Mouse (Mus musculus) limb, embryonic 14.5 days (tissue): ENCODE measurements around the gene Ddb1. TPM values are rescaled to one million over a fixed set of nuclear protein-coding genes. Genes with fewer than 3 reads are reported as not detected.

Experiments used
- ATAC-seq: fragments of 200-750 bp; cut with Nextera tagmentation; 2 replicates; pipeline ENCODE4 v1.8.0; 2017; ENCODE audit warnings: low read depth, moderate number of reproducible peaks, moderate TSS enrichment; ENCODE audit not compliant: low FRiP score
- DNase-seq: peaks from one replicate; pipeline ENCODE4 v3.0.0-alpha.2; 2015; ENCODE audit warnings: low spot score
- H3K27ac ChIP-seq: fragments of 300-500 bp; sonication (generic); replicated peaks from 2 replicates; pipeline ENCODE4 v1.5.1; 2014; ENCODE audit warnings: low read depth, mild to moderate bottlenecking, low read length, moderate library complexity, mixed read lengths
- H3K27me3 ChIP-seq: fragments of 300-500 bp; sonication (generic); 2 replicates; pipeline ENCODE4 v1.6.1; 2014; ENCODE audit warnings: low read length, mixed read lengths; ENCODE audit not compliant: control insufficient read depth, insufficient read depth
- H3K36me3 ChIP-seq: fragments of 300-500 bp; sonication (generic); 2 replicates; pipeline ENCODE4 v1.6.1; 2014; ENCODE audit warnings: mild to moderate bottlenecking, low read length, moderate library complexity, mixed read lengths; ENCODE audit not compliant: control insufficient read depth, insufficient read depth
- H3K4me1 ChIP-seq: fragments of 300-500 bp; sonication (generic); 2 replicates; pipeline ENCODE4 v1.6.1; 2014; ENCODE audit warnings: antibody characterized with exemption, low read length, mixed read lengths; ENCODE audit not compliant: control insufficient read depth, insufficient read depth
- H3K4me2 ChIP-seq: fragments of 300-500 bp; sonication (generic); replicated peaks from 2 replicates; pipeline ENCODE4 v1.6.1; 2014; ENCODE audit warnings: low read depth, mild to moderate bottlenecking, low read length, moderate library complexity; ENCODE audit not compliant: severe bottlenecking
- H3K4me3 ChIP-seq: fragments of 300-500 bp; sonication (generic); replicated peaks from 2 replicates; pipeline ENCODE4 v1.5.1; 2014; ENCODE audit warnings: low read length
- H3K9ac ChIP-seq: fragments of 300-500 bp; sonication (generic); 2 replicates; pipeline ENCODE4 v1.6.1; 2014; ENCODE audit warnings: mild to moderate bottlenecking, low read depth, low read length, moderate library complexity; ENCODE audit not compliant: severe bottlenecking
- H3K9me3 ChIP-seq: fragments of 300-500 bp; sonication (generic); 2 replicates; pipeline ENCODE4 v1.6.1; 2016; ENCODE audit warnings: low read length; ENCODE audit not compliant: control insufficient read depth
- POLR2A ChIP-seq: fragments of 200-500 bp; IDR thresholded peaks from 2 replicates; pipeline ENCODE4 v1.8.0; 2012; ENCODE audit warnings: inconsistent platforms, mild to moderate bottlenecking, moderate library complexity, borderline replicate concordance; ENCODE audit not compliant: insufficient read depth, insufficient read length; ENCODE audit errors: extremely low read depth
- WGBS: fragments of 180-500 bp; shearing (Covaris S2); extraction: QIAGEN DNeasy Blood & Tissue Kit; methylation state at CpG from one replicate; pipeline ENCODE4 v1.1.7; 2014; 5-methylcytosine and 5-hydroxymethylcytosine counted together
- polyA plus RNA-seq, 2 experiments: library from polyadenylated mRNA; depleted of rRNA in 1 of 2; stranded (reverse) in 1 of 2; unstranded in 1 of 2; fragments of >200 nt; fragmentation: Nextera tagmentation in 1 of 2; extraction: Ambion mirVana in 1 of 2; gene quantifications; 2 replicates each; pipeline versions ENCODE4 v1.2.1 to v1.2.3; 2012 to 2014

Gene Ddb1
- polyA plus RNA-seq, 2 experiments = 346 to 358 TPM

DNA sequence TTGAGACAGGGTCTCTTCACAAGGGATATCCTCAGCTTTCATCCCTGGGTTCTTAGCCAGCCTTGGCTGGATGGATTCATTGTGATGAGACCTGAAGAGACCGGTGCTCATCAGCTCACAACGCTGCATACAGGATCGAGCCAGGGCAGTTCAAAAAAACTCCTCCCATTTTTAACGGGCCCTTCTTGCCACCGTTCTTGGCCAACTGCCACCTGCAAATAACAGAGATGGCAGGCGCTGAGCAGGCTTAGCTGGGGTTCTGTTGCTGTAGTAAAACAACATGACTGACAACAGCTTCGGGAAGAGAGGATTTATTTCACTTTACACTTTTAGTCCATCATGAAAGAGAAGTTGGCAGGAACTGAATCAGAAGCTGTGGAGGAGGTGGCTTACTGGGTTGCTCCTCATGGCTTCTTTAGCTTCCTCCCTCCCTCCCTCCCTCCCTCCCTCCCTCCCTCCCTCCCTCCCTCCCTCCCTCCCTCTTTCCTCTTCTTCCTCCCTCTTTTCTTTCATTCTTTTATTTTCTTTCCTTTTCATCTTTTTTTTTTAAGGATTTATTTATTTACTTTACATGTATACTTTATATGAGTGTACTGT lies 21.5 kb upstream of the Ddb1 start:
- no peaks in the 10 kb centered on the region for H3K9me3 ChIP-seq
- H3K9ac ChIP-seq = no peak overlapping the region
- H3K36me3 ChIP-seq = peaks cover 28% of the 10 kb centered on the region; the same call in 1 of the 2 replicates
- ATAC-seq (no peak), DNase-seq (no peak)
- H3K4me1 ChIP-seq = no peaks in the 10 kb centered on the region; the same call in 1 of the 2 replicates
- H3K4me3 ChIP-seq = no peak overlapping the region
- no peak for TF ChIP-seq POLR2A
- H3K4me2 ChIP-seq = no peak overlapping the region
- no peaks in the 10 kb centered on the region for H3K27me3 ChIP-seq
- 58% methylated on average over 7 of the region's 7 CpGs for WGBS
- H3K27ac ChIP-seq = no peak overlapping the region

DNA sequence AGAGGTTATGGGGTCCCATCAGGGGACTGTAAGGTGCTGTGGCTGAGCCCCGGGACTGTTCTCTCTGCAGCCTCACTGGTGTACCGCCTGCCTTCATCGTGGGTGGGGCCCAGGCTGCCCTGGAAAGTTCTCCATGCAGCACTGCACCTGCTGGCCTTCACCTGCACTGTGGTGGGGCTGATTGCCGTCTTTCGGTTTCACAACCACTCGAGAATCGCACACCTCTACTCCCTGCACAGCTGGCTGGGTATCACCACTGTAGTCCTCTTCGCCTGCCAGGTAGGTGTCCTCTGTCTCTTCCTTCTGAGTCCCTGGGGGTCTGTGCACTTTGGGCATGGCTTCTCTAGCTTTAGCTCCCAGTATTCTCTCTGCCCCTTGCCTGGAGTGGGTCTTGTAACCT lies 20.0 kb upstream of the Ddb1 start:
- H3K9ac ChIP-seq = no peak overlapping the region
- peaks cover 37% of the 10 kb centered on the region; the same call in 1 of the 2 replicates for H3K36me3 ChIP-seq
- DNase-seq = no peak
- no peak for ATAC-seq
- TF ChIP-seq POLR2A = no peak
- no peaks in the 10 kb centered on the region for H3K9me3 ChIP-seq
- WGBS = 84% methylated on average over 8 of the region's 8 CpGs
- no peak overlapping the region for H3K4me3 ChIP-seq
- no peaks in the 10 kb centered on the region for H3K27me3 ChIP-seq
- no peaks in the 10 kb centered on the region for H3K4me1 ChIP-seq
- H3K27ac ChIP-seq = no peak overlapping the region
- no peak overlapping the region for H3K4me2 ChIP-seq

DNA sequence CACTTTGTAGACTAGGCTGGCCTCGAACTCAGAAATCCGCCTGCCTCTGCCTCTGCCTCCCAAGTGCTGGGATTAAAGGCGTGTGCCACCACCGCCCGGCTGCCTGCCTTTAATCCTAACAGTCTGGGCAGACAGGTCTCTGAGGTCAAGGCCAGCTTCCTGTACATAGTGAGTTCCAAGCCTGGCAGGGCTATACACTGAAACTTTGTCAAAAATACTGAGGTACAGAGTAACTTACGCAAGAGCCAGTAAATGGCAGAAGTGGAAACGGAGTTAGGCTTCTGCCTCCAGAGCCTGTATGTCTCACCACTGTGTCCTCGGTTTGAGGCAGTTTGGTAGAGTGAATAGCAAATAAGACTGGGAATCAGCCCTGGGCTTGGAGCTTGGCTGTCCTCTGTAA lies 17.9 kb upstream of the Ddb1 start:
- no peaks in the 10 kb centered on the region for H3K9me3 ChIP-seq
- DNase-seq (no peak), ATAC-seq (no peak)
- no peak overlapping the region for H3K4me2 ChIP-seq
- TF ChIP-seq POLR2A = no peak
- H3K27ac ChIP-seq = no peak overlapping the region
- no peaks in the 10 kb centered on the region for H3K4me1 ChIP-seq
- no peak overlapping the region for H3K4me3 ChIP-seq
- H3K9ac ChIP-seq = no peak overlapping the region
- peaks cover 37% of the 10 kb centered on the region; the same call in 1 of the 2 replicates for H3K36me3 ChIP-seq
- 92% methylated on average over 8 of the region's 8 CpGs for WGBS
- no peaks in the 10 kb centered on the region for H3K27me3 ChIP-seq

DNA sequence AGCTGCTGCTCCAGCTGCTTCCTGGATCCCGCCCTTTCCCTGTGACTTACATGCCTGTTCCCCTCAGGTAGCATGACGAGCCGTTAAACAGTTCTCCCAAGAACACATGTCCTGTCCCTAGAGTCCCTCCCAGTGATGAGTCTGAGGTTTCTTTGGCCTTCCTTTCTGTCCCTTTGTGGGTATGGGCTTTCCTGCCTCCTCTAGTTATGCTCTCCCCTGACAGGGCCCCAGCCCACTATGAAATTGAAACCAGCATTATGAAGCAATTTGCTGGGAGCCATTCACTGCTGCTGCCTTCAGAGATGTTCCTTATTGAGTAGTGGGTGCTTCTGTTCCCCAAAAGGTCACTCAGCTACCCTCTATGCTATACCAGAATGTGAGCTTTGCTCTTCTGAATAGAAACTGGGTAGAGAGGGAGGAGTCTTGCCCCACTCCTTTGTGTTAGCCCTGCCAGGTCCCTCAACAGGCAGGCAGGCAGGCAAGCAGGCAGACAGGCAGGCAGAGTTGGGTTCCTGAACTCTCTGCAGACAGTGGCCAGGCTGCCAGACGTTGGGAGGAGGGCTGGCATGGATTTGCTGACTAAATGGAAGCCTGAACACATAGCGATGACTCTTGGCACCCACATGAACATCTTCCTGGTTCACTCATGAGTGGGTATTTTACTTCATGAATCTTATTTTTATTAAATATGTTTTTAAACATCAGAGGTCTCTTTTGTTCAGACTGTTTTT lies 15.8 kb upstream of the Ddb1 start:
- 65% methylated on average over 5 of the region's 5 CpGs for WGBS
- 0 out of 2 replicates have a peak overlapping the region, but pooled peaks have one; percentile 21 for H3K9ac ChIP-seq
- H3K9me3 ChIP-seq = no peaks in the 10 kb centered on the region
- 0 out of 2 replicates have a peak overlapping the region, but pooled peaks have one; percentile 19 for H3K27ac ChIP-seq
- no peak for ATAC-seq
- no peaks in the 10 kb centered on the region for H3K4me1 ChIP-seq
- H3K27me3 ChIP-seq = no peaks in the 10 kb centered on the region
- H3K4me3 ChIP-seq = no peak overlapping the region
- peaks cover 35% of the 10 kb centered on the region for H3K36me3 ChIP-seq
- H3K4me2 ChIP-seq = no peak overlapping the region
- no peak for DNase-seq
- TF ChIP-seq POLR2A = no peak

DNA sequence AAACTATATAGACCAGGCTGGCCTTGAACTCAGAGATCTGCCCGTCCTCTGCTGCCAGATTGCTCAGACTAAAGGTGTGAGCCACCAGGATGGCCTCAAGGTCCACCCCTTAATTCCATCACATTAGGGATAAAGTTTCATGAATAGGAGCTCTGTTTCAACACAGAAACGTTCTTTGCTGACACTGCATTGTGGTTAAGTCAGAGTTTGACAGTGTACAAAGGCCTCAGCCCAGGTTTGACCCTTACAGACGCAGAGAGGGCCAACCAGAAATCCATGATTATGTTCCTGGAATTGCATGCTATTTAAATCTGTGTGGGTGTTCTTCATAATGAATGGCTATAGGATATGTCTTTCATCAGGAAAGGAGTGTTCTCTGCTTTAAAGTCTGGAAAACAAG lies 14.8 kb upstream of the Ddb1 start:
- 69% methylated on average over 3 of the region's 3 CpGs for WGBS
- ATAC-seq (no peak), DNase-seq (no peak)
- H3K9ac ChIP-seq = no peak overlapping the region
- no peaks in the 10 kb centered on the region for H3K27me3 ChIP-seq
- H3K4me1 ChIP-seq = no peaks in the 10 kb centered on the region
- no peak for TF ChIP-seq POLR2A
- no peak overlapping the region for H3K4me3 ChIP-seq
- H3K36me3 ChIP-seq = peaks cover 39% of the 10 kb centered on the region
- H3K4me2 ChIP-seq = no peak overlapping the region
- no peak overlapping the region for H3K27ac ChIP-seq
- H3K9me3 ChIP-seq = no peaks in the 10 kb centered on the region
